9 mouse cellular contexts compared by ENCODE assay signal in genomic region chr11:86841261-86841660, GRCm38 (mm10). TPM values are rescaled to one million over a fixed set of nuclear protein-coding genes. Genes with fewer than 3 reads are reported as not detected.
A peak's percentile ranks its signal among the peaks of the same experiment; 100 is the strongest.
DNase-seq lines count a peak whose midpoint lies in the region; ATAC-seq and TF ChIP-seq lines count a peak whose summit lies in the region.
"Had no signal": no experiment of that assay in that cellular context is flagged by ENCODE, and none has a peak within 500 bp of the region (broad histone marks: within the 10 kb centered on the region; RNA-seq: fewer than 3 reads in every experiment).

No protein-coding gene starts in this region.

- H3K9ac ChIP-seq in heart, adult 2 months (ENCODE audit: low read depth, low read length), result no peak overlapping the region
- 0 out of 2 replicates have a peak overlapping the region, but pooled peaks have one; percentile 20 for H3K9ac ChIP-seq in CH12.LX (ENCODE audit: insufficient read depth, low read depth)
- no peak overlapping the region for H3K9ac ChIP-seq in hindbrain, embryonic 14.5 days

- no peak for ATAC-seq in hindbrain, embryonic 14.5 days (ENCODE audit: low FRiP score)
- ATAC-seq in cerebellum, adult (ENCODE audit: insufficient number of reproducible peaks, low FRiP score, low TSS enrichment), result no peak

- H3K27ac ChIP-seq in heart, adult 2 months, result peak overlapping the region; percentile 74
- H3K27ac ChIP-seq in layer of hippocampus, adult 2 months, result peak overlapping the region; percentile 43; the same call in 1 of the 2 replicates
- no peak overlapping the region for H3K27ac ChIP-seq in CH12.LX (ENCODE audit: insufficient read depth, low read depth)
- peak overlapping the region; percentile 62; the same call in 1 of the 2 replicates for H3K27ac ChIP-seq in hindbrain, embryonic 14.5 days

- no peak overlapping the region for H3K4me3 ChIP-seq in heart, adult 2 months
- no peak overlapping the region for H3K4me3 ChIP-seq in layer of hippocampus, adult 2 months
- no peak overlapping the region for H3K4me3 ChIP-seq in CH12.LX (replicated peaks in 1 of 3; ENCODE audit: low read depth in 2 of 3, low read length in 2 of 3, poor library complexity in 1 of 3)
- no peak overlapping the region for H3K4me3 ChIP-seq in hindbrain, embryonic 14.5 days (replicated peaks; ENCODE audit: low read length)
- H3K4me3 ChIP-seq: megakaryocyte, embryonic 14.5 days had no signal

- peaks cover 9% of the 10 kb centered on the region for H3K4me1 ChIP-seq in heart, adult 2 months (ENCODE audit: control insufficient read depth, insufficient read depth, low read length)
- peaks cover 0 to 33% of the 10 kb centered on the region in 2 experiments; a peak in 2 of 4 replicates for H3K4me1 ChIP-seq in CH12.LX (ENCODE audit: control insufficient read depth in 1 of 2, insufficient read depth in 2 of 2)
- H3K4me1 ChIP-seq in hindbrain, embryonic 14.5 days (replicated peaks; ENCODE audit: control insufficient read depth, insufficient read depth, low read length), result peaks cover 19% of the 10 kb centered on the region; the same call in 1 of the 2 replicates

- no peaks in the 10 kb centered on the region for H3K9me3 ChIP-seq in CH12.LX (replicated peaks; ENCODE audit: low read length)
- no peaks in the 10 kb centered on the region for H3K9me3 ChIP-seq in hindbrain, embryonic 14.5 days (ENCODE audit: control insufficient read depth, low read length)
- H3K9me3 ChIP-seq: megakaryocyte, embryonic 14.5 days had no signal

- no peak for TF ChIP-seq RAD21 in CH12.LX (IDR thresholded peaks at IDR 0.05; ENCODE audit: low read depth, low read length)

- H3K79me2 ChIP-seq in heart, adult 2 months (replicated peaks; ENCODE audit: control insufficient read depth, insufficient read depth, low read length), result no peaks in the 10 kb centered on the region
- no peaks in the 10 kb centered on the region for H3K79me2 ChIP-seq in CH12.LX (replicated peaks; ENCODE audit: control insufficient read depth, extremely low read depth, insufficient read depth, poor library complexity, severe bottlenecking)

- H3K36me3 ChIP-seq in heart, adult 2 months (ENCODE audit: control insufficient read depth, insufficient read depth, low read length), result no peaks in the 10 kb centered on the region
- no peaks in the 10 kb centered on the region for H3K36me3 ChIP-seq in CH12.LX (replicated peaks in 1 of 2; ENCODE audit: control insufficient read depth in 1 of 2, insufficient read depth in 1 of 2, low read length in 1 of 2)
- H3K36me3 ChIP-seq in hindbrain, embryonic 14.5 days (replicated peaks; ENCODE audit: control insufficient read depth, insufficient read depth), result no peaks in the 10 kb centered on the region

- TF ChIP-seq CTCF in heart, adult 2 months (IDR thresholded peaks at IDR 0.05), result no peak
- no peak for TF ChIP-seq CTCF in layer of hippocampus, adult 2 months (conservative IDR thresholded peaks at IDR 0.05)
- TF ChIP-seq CTCF in CH12.LX (conservative IDR thresholded peaks at IDR 0.05 in 1 of 2, IDR thresholded peaks at IDR 0.05 in 1 of 2; ENCODE audit: low read depth in 2 of 2, low read length in 2 of 2), result no peak

- WGBS in heart, adult 2 months, result 78% methylated on average over 8 of the region's 8 CpGs
- 65% methylated on average over 8 of the region's 8 CpGs for WGBS in hindbrain, embryonic 14.5 days

- H3K27me3 ChIP-seq in heart, adult 2 months (ENCODE audit: control insufficient read depth, insufficient read depth, low read length), result no peaks in the 10 kb centered on the region
- H3K27me3 ChIP-seq in CH12.LX (replicated peaks), result no peaks in the 10 kb centered on the region
- H3K27me3 ChIP-seq in hindbrain, embryonic 14.5 days (ENCODE audit: control insufficient read depth, insufficient read depth, low read length), result no peaks in the 10 kb centered on the region

- 0 out of 2 replicates have a peak overlapping the region, but pooled peaks have one; percentile 17 for H3K4me2 ChIP-seq in CH12.LX (ENCODE audit: insufficient read depth, low read depth, poor library complexity, severe bottlenecking)
- no peak overlapping the region for H3K4me2 ChIP-seq in hindbrain, embryonic 14.5 days (replicated peaks)

- intact Hi-C loops in heart, adult 2 months (cut with DNase I), result no loop called here

- TF ChIP-seq POLR2A in heart, adult 2 months (IDR thresholded peaks at IDR 0.05; ENCODE audit: insufficient read depth, low read depth, low read length), result no peak
- TF ChIP-seq POLR2A in CH12.LX (IDR thresholded peaks at IDR 0.05; ENCODE audit: low read depth, low read length), result no peak

- no peak for DNase-seq in heart, adult 2 months
- DNase-seq in heart, adult 8-10 months (ENCODE audit: low spot score), result no peak
- no peak for DNase-seq in layer of hippocampus, adult 2 months (ENCODE audit: low spot score in 2 of 2)
- DNase-seq in layer of hippocampus, postnatal 14 days (ENCODE audit: low spot score in 2 of 2), result no peak
- DNase-seq in CH12.LX (ENCODE audit: extremely low read depth), result peak; percentile 48
- DNase-seq in hindbrain, embryonic 14.5 days (ENCODE audit: low spot score), result no peak
- DNase-seq in thymus, postnatal 25 days, result no peak

- dilution Hi-C loops in CH12.LX (cut with MboI; ENCODE audit: extremely low pct_ligation_motif_present, extremely low pct_unique_long_range_greater_than_20kb, low sequenced_read_pairs), result no loop called here

- in situ Hi-C loops in CH12.LX (cut with MboI; ENCODE audit: low pct_ligation_motif_present, low pct_unique_long_range_greater_than_20kb, low sequenced_read_pairs), result loop anchor here (25.0 kb wide), 1 partner anchor 279 kb away; no protein-coding TSS in a partner anchor

- TF ChIP-seq EP300 in heart, adult 2 months (IDR thresholded peaks at IDR 0.05; ENCODE audit: insufficient read depth, low read depth, low read length), result no peak
- TF ChIP-seq EP300 in CH12.LX (IDR thresholded peaks at IDR 0.05; ENCODE audit: low read length), result no peak

TF ChIP-seq in CH12.LX, 34 proteins besides CTCF, POLR2A, EP300 and RAD21:
- TF ChIP-seq MAFK (IDR thresholded peaks at IDR 0.05; ENCODE audit: insufficient replicate concordance, low read length), result no peak
- no peak for TF ChIP-seq ZMIZ1 (IDR thresholded peaks at IDR 0.05; ENCODE audit: low read depth, low read length)
- TF ChIP-seq MYC (IDR thresholded peaks at IDR 0.05; ENCODE audit: low read depth, low read length), result 0 out of 2 replicates have a peak, but pooled peaks have one; percentile 9

RNA-seq across cellular contexts. Expression of gene Dhx40, which starts 33.7 kb away (rescaled TPM):
- 10 to 100 TPM; 13.8 to 18.1 TPM for total RNA-seq in heart, adult 2 months (2021)
- polyA plus RNA-seq in heart, adult 2 months (2012; rRNA removed), result 3.6 and 6.0 TPM in 2 replicates
- total RNA-seq in heart, adult 8-10 months (2022), result 10 to 100 TPM; 16.0 to 20.9 (median 17.3) TPM
- total RNA-seq in layer of hippocampus, adult 2 months (2021), result 10 to 100 TPM; 26.6 to 31.7 TPM
- 10 to 100 TPM; 24.4 to 24.6 TPM for total RNA-seq in layer of hippocampus, postnatal 14 days (2021)
- 12.3 and 12.6 TPM in 2 replicates for total RNA-seq in CH12.LX (2012; rRNA removed)
- total RNA-seq in CH12.LX (2014; rRNA removed), result 20.3 and 23.3 TPM in 2 replicates
- polyA plus RNA-seq in CH12.LX (2012; ENCODE audit: insufficient read length, low read depth), result 15.5 and 15.6 TPM in 2 replicates
- polyA plus RNA-seq in hindbrain, embryonic 14.5 days (2014; fragmentation: Nextera tagmentation; extraction: Ambion mirVana), result 22.3 and 24.0 TPM in 2 replicates
